Mouse (Mus musculus): ENCODE results near the gene Nkx1-1.

DNA sequence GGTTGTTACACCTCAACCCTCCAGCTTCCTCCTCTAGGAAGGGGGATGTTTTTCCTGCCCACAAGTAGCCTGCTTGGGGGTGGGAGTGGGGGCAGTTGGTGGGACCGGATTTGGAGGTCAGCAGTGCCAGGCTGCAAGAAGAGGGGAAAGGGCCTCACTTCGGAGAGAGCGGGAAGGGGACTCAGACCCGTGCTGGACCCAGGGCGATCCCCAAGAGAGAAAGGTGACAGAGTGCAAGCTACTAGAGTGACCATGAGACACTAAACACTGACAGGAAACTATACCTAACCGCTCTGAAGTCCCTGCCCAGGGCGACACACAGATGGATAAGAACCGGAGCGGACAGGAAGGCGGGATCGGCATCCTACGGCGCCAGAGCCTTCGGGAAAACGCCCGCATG, 3.7 kb downstream of the Nkx1-1 start:
- TF ChIP-seq CTCF (IDR thresholded peaks at IDR 0.05; ENCODE audit: low read depth, low read length) (no peak), POLR2A (IDR thresholded peaks at IDR 0.05; ENCODE audit: borderline replicate concordance, low read depth, low read length) (no peak)
